Mouse (Mus musculus): ENCODE measurements around the gene Aldh16a1. TPM values are rescaled to one million over a fixed set of nuclear protein-coding genes. Genes with fewer than 3 reads are reported as not detected.

Gene Aldh16a1
- polyA plus RNA-seq, 1 experiment from 2014 or later, result 46.4 TPM

- Histone ChIP-seq H3K9ac (0 out of 2 replicates have a peak overlapping the region, but pooled peaks have one; percentile 19), H3K36me3 (no peaks in the 10 kb centered on the region), H3K4me3 (no peak overlapping the region), H3K9me3 (no peaks in the 10 kb centered on the region), H3K27ac (peak overlapping the region; percentile 67), H3K27me3 (peaks cover 35% of the 10 kb centered on the region), H3K4me2 (replicated peaks) (0 out of 2 replicates have a peak overlapping the region, but pooled peaks have one; percentile 14), H3K4me1 (peaks cover 13% of the 10 kb centered on the region)
- 6% methylated on average over 8 of the region's 8 CpGs for WGBS
- peak; percentile 87 for ATAC-seq (ENCODE audit: low FRiP score, low read depth)
Measured at GRCm38 (mm10) chr7:45191803-45192363, 37.5 kb upstream of the Aldh16a1 start.

- no peak overlapping the region for H3K4me2 ChIP-seq (replicated peaks)
- H3K36me3 ChIP-seq, result no peaks in the 10 kb centered on the region
- H3K27ac ChIP-seq, result no peak overlapping the region
- H3K4me1 ChIP-seq, result peaks cover 15% of the 10 kb centered on the region
- WGBS, result 66% methylated on average over 2 of the region's 2 CpGs
- H3K27me3 ChIP-seq, result peaks cover 41% of the 10 kb centered on the region
- no peaks in the 10 kb centered on the region for H3K9me3 ChIP-seq
- H3K4me3 ChIP-seq, result no peak overlapping the region
- no peak overlapping the region for H3K9ac ChIP-seq
- no peak for ATAC-seq (ENCODE audit: low FRiP score, low read depth)
Measured at GRCm38 (mm10) chr7:45191161-45191560, 36.8 kb upstream of the Aldh16a1 start.

GRCm38 (mm10) chr7:45190186-45190585 is 35.8 kb upstream of the Aldh16a1 start:
- ATAC-seq (ENCODE audit: low FRiP score, low read depth), result no peak
- 87% methylated on average over 6 of the region's 6 CpGs for WGBS

GRCm38 (mm10) chr7:45189600-45189999 is 35.2 kb upstream of the Aldh16a1 start:
- Histone ChIP-seq H3K4me2 (replicated peaks) (no peak overlapping the region), H3K9ac (0 out of 2 replicates have a peak overlapping the region, but pooled peaks have one; percentile 13), H3K4me3 (no peak overlapping the region), H3K4me1 (peaks cover 16% of the 10 kb centered on the region), H3K9me3 (no peaks in the 10 kb centered on the region), H3K36me3 (no peaks in the 10 kb centered on the region), H3K27ac (no peak overlapping the region), H3K27me3 (peaks cover 49% of the 10 kb centered on the region)
- no peak for ATAC-seq (ENCODE audit: low FRiP score, low read depth)
- 50% methylated on average over 16 of the region's 16 CpGs for WGBS

More at GRCm38 (mm10) chr7:45190186-45190585, 35.8 kb upstream of the Aldh16a1 start:
- no peak overlapping the region for H3K9ac ChIP-seq
- H3K27me3 ChIP-seq, result peaks cover 44% of the 10 kb centered on the region
- peaks cover 16% of the 10 kb centered on the region for H3K4me1 ChIP-seq
- H3K27ac ChIP-seq, result no peak overlapping the region
- H3K4me2 ChIP-seq (replicated peaks), result no peak overlapping the region
- H3K4me3 ChIP-seq, result no peak overlapping the region
- no peaks in the 10 kb centered on the region for H3K9me3 ChIP-seq
- no peaks in the 10 kb centered on the region for H3K36me3 ChIP-seq

GRCm38 (mm10) chr7:45185921-45186320 is 31.5 kb upstream of the Aldh16a1 start:
- Histone ChIP-seq H3K4me1 (peaks cover 14% of the 10 kb centered on the region), H3K4me2 (replicated peaks) (no peak overlapping the region), H3K4me3 (no peak overlapping the region), H3K9me3 (no peaks in the 10 kb centered on the region), H3K27me3 (peaks cover 82% of the 10 kb centered on the region), H3K36me3 (no peaks in the 10 kb centered on the region), H3K27ac (no peak overlapping the region), H3K9ac (peak overlapping the region; percentile 5; the same call in 1 of the 2 replicates)
- WGBS, result 50% methylated on average over 7 of the region's 7 CpGs
- no peak for ATAC-seq (ENCODE audit: low FRiP score, low read depth)

GRCm38 (mm10) chr7:45183672-45184071 is 29.3 kb upstream of the Aldh16a1 start:
- no peak for ATAC-seq (ENCODE audit: low FRiP score, low read depth)
- H3K27me3 ChIP-seq, result peaks cover 87% of the 10 kb centered on the region
- WGBS, result 62% methylated on average over 7 of the region's 7 CpGs
- H3K4me1 ChIP-seq, result peaks cover 16% of the 10 kb centered on the region
- no peak overlapping the region for H3K27ac ChIP-seq
- no peak overlapping the region for H3K4me3 ChIP-seq
- no peaks in the 10 kb centered on the region for H3K9me3 ChIP-seq
- no peaks in the 10 kb centered on the region for H3K36me3 ChIP-seq
- no peak overlapping the region for H3K9ac ChIP-seq
- H3K4me2 ChIP-seq (replicated peaks), result no peak overlapping the region

- H3K9ac ChIP-seq, result peak overlapping the region; percentile 53
- 18% methylated on average over 11 of the region's 11 CpGs for WGBS
- ATAC-seq (ENCODE audit: low FRiP score, low read depth), result no peak
Measured at GRCm38 (mm10) chr7:45182606-45183005, 28.2 kb upstream of the Aldh16a1 start.

GRCm38 (mm10) chr7:45182199-45182601 is 27.8 kb upstream of the Aldh16a1 start:
- Histone ChIP-seq H3K36me3 (no peaks in the 10 kb centered on the region), H3K9me3 (no peaks in the 10 kb centered on the region), H3K4me1 (peaks cover 16% of the 10 kb centered on the region), H3K9ac (peak overlapping the region; percentile 53; the same call in 1 of the 2 replicates), H3K27me3 (peaks cover 94% of the 10 kb centered on the region), H3K4me2 (replicated peaks) (peak overlapping the region; percentile 61), H3K4me3 (peak overlapping the region; percentile 34), H3K27ac (no peak overlapping the region)
- under 1% methylated on average over 34 of the region's 34 CpGs for WGBS
- ATAC-seq (ENCODE audit: low FRiP score, low read depth), result peak; percentile 89

More at GRCm38 (mm10) chr7:45182606-45183005, 28.2 kb upstream of the Aldh16a1 start:
- Histone ChIP-seq H3K4me2 (replicated peaks) (peak overlapping the region; percentile 61), H3K4me1 (peaks cover 16% of the 10 kb centered on the region), H3K27me3 (peaks cover 90% of the 10 kb centered on the region), H3K36me3 (no peaks in the 10 kb centered on the region), H3K9me3 (no peaks in the 10 kb centered on the region), H3K4me3 (peak overlapping the region; percentile 34), H3K27ac (no peak overlapping the region)

- H3K4me3 ChIP-seq, result peak overlapping the region; percentile 12
- H3K4me2 ChIP-seq (replicated peaks), result 0 out of 2 replicates have a peak overlapping the region, but pooled peaks have one; percentile 12
Measured at GRCm38 (mm10) chr7:45181540-45181939, 27.2 kb upstream of the Aldh16a1 start.

GRCm38 (mm10) chr7:45180896-45181477 is 26.6 kb upstream of the Aldh16a1 start, which contains the start of gene Pth2:
TSS of gene Pth2 (plus strand) at chr7:45180995.
- H3K4me1 ChIP-seq, result peaks cover 17% of the 10 kb centered on the region
- 0 out of 2 replicates have a peak within 1 kb of the TSS, but pooled peaks have one; percentile 12 for H3K4me2 ChIP-seq (replicated peaks)
- no peaks in the 10 kb centered on the region for H3K36me3 ChIP-seq
- no peaks in the 10 kb centered on the region for H3K9me3 ChIP-seq
- no peak for ATAC-seq (ENCODE audit: low FRiP score, low read depth)
- H3K4me3 ChIP-seq, result peak within 1 kb of the TSS; percentile 12
- H3K9ac ChIP-seq, result no peak within 1 kb of the TSS
- WGBS, result 10% methylated on average over 20 of the region's 20 CpGs
- no peak within 1 kb of the TSS for H3K27ac ChIP-seq
- H3K27me3 ChIP-seq, result peaks cover 99% of the 10 kb centered on the region

More at GRCm38 (mm10) chr7:45181540-45181939, 27.2 kb upstream of the Aldh16a1 start:
- Histone ChIP-seq H3K27me3 (peaks cover 98% of the 10 kb centered on the region), H3K27ac (no peak overlapping the region), H3K9me3 (no peaks in the 10 kb centered on the region), H3K36me3 (no peaks in the 10 kb centered on the region), H3K4me1 (peaks cover 16% of the 10 kb centered on the region), H3K9ac (no peak overlapping the region)
- peak; percentile 2; the same call in 1 of the 2 replicates for ATAC-seq (ENCODE audit: low FRiP score, low read depth)
- 6% methylated on average over 35 of the region's 35 CpGs for WGBS

GRCm38 (mm10) chr7:45179469-45179868 is 25.1 kb upstream of the Aldh16a1 start, which contains the start of gene Gfy:
TSS of gene Gfy (minus strand) at chr7:45179569.
- H3K36me3 ChIP-seq, result no peaks in the 10 kb centered on the region
- no peak within 1 kb of the TSS for H3K9ac ChIP-seq
- H3K4me3 ChIP-seq, result no peak within 1 kb of the TSS
- no peak for ATAC-seq (ENCODE audit: low FRiP score, low read depth)
- H3K9me3 ChIP-seq, result 0 out of 2 replicates have a peak, but pooled peaks cover 4% of the 10 kb centered on the region
- H3K4me2 ChIP-seq (replicated peaks), result no peak within 1 kb of the TSS
- peaks cover 27% of the 10 kb centered on the region for H3K4me1 ChIP-seq
- peaks cover 100% of the 10 kb centered on the region for H3K27me3 ChIP-seq
- WGBS, result 31% methylated on average over 7 of the region's 7 CpGs
- no peak within 1 kb of the TSS for H3K27ac ChIP-seq

GRCm38 (mm10) chr7:45178550-45178949 is 24.2 kb upstream of the Aldh16a1 start:
- H3K4me2 ChIP-seq (replicated peaks), result no peak overlapping the region
- peaks cover 27% of the 10 kb centered on the region for H3K4me1 ChIP-seq
- 0 out of 2 replicates have a peak, but pooled peaks cover 4% of the 10 kb centered on the region for H3K9me3 ChIP-seq
- H3K27me3 ChIP-seq, result peaks cover 98% of the 10 kb centered on the region
- ATAC-seq (ENCODE audit: low FRiP score, low read depth), result no peak
- H3K27ac ChIP-seq, result no peak overlapping the region
- 19% methylated on average over 7 of the region's 7 CpGs for WGBS
- H3K4me3 ChIP-seq, result no peak overlapping the region
- no peaks in the 10 kb centered on the region for H3K36me3 ChIP-seq
- H3K9ac ChIP-seq, result no peak overlapping the region
